Mouse (Mus musculus) NIH3T3 (cell line): Measurements from ENCODE around the gene Insyn1.

Experiments used
- DNase-seq: peaks from one replicate; pipeline ENCODE4 v3.0.0-alpha.2; 2012; ENCODE audit warnings: low read depth

The Insyn1 gene

DNA sequence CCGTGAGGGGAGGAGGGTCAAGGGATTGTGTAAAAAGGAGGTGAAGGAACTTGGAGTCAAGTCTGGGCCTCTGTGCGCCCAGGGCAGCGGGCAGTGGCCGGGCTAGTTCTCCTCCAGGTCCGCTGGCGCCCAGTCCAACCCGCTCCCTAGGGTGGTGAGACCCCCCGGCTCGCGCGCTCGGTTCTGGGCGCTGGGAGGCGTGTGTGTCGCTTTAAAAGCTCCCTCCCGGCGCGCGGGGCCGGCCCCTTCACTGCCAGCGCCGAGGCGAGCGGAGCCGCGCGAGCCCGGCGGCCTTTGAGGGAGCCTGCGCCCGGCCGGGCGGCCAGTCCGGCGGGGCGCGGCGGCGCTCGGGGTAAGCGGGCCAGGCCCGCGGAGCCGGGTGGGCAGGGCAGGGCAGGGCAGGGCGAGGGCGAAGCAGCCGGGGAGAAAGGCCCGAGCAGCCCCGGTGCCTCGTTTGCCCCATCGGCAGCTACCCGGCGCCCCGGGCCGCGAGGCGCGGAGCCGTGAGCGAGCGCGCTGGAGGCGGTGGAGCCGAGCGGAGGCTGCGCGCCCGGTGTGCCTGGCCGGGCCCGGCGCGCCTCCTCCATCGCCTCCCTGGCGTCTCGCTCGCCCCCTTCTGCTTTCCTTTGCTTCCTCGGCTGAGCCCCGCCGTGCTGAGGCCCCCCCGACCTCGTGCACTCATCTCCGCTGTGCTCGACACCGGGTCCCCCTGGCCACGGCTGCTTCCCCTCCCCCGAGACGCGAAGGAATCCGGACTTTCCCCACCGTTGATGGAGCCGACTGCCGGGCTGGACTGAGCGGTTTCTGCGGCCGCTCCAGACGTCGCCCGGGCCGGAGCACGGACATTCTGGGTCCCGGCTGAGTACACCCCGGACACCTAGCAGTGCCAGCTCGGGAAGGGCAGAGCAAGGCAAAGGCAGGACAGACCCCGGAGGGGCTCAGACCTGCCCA is at the start of gene Insyn1:
Insyn1 (plus strand) TSS at position 753 of the 951 bp plus-strand sequence.
- peak; percentile 85 for DNase-seq

DNA sequence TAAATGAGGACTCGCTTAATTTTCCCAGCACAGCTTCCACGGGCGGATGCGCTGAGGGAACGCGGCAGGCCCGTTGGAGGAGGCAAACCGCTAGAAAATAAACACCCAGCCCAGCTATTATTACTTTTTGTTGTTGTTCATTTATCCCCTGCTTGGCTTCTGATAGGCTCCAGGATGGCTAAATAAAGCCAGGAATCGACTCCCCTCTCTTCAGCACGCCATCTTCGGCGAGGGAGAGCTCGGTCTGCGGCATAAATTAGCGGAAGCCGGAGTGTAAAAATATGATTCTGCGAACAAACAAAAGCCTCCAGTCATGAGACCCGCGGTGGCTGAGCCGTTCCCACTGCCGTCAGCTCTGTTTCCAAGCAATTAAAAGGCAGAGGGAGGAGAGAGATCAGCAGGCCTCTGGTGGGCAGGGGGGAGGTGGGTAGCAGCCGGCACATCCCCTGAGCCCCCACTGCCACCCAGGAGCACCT is 49.4 kb upstream of the Insyn1 start:
- no peak for DNase-seq

DNA sequence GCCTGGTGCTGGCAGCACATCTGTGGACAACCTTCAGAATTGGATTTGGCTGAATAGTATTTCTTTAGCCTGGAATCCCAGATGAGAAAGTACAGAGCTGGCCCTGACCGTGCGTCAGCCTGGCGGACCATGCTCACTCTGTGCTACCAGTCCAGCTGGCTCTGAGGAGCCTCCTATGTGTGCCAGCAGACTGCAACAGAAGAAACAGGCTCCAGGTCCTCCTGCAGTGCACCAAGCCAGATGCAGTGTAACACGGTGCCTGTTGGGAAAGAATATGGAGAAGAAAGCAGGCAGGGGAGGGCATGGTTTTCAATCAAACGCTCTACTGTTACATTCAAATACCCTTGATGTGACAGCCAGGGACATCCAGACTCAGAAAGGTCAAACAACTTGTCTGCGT is 48.3 kb upstream of the Insyn1 start:
- DNase-seq, result peak; percentile 52

DNA sequence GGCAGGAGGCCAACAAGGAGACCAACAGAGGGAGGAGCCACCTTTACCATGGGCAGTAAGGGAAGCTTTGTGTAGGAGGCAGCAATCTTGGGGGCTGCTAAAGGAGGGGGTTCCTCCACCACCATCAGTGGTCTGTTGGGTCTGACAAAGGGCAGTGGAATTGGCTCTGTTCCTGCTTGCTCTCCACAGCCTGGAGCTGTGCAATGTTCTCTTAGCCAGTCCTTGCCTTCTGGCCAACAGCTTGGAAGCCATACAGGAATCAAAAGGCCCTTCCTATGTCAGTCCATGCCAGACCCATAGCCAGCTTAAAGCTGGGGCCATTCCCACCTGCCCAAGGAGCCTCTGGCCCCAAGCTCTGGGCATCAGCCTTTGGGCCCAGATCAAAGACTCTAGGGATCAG is 47.8 kb upstream of the Insyn1 start:
- peak; percentile 37 for DNase-seq

DNA sequence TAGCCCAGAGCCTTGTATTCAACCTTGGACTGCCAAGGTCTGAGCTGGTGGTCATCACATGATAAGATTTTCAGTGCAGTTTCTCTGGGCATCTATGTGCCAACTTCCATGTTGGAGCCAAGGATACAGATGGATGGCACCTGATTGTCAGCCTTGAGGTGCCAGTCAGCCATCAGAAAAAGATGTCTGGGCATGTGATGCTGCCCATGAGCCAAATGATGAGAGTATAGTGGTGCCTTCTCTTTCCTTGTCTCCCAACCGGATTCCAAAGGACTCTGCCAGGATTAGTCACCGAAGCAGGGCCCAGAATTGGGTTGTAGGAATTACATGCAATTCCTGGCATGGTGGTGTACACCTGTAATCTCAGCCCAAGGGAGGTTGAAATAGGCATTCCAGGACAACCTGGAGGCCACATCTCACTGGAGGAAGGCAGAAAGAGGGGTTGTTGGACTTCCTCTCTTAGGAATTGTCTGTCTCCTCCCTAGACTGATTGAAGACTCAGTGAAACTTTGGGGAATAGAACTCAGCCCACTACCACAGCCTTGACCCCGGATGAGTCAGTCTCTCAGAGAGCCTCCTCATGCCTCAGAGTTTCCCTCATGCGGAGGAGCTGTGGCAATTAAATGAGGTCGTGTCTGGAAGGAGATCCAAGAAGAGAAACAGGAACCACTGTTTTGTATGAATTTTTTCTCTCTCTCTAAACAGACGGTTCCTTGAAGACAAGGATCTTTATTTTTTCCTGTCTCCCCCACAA is 46.9 kb upstream of the Insyn1 start:
- DNase-seq, result peak; percentile 74

DNA sequence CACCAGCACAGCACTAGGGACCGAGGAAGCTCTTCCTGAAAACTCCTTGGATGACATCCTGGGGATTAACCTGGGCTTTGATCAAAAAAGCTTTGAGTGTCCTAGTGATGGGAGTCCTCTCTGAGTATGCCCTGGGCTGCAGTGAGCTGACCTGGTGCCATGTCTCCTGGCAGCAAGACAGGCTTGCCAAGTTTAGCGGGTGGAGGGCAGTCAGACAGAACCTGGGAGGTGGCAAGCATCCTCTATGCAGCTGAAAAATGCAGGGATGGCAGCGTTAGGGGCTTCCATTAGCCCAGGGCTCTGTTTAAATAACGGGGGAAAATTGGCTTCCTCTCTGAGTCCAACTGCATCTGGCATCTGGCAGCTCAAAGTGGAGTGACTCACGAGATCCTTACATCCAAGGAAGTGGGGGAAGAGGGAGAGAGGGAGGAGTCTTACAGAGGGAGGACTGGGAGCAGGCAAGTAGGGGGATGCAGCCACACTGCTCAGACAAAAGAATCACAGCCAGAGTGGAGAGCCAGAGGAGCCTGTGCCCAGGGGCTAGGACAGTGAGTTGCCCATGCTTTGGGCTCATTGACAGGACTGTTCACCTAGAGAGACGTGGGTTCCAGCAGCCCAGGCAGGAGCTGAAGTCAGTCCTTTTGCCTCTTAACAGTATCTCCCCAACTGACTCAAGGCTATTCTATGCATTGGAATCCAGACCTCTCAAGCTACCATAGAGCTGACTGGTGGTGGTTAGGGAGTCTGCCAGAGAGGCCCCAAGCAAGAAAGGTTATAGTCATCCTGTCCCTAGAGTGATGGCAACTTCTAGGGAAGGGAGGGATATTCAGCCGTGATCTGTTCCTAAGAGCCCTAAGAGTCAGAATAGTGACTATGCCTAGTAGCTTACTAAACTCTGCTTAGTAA is 46.0 kb upstream of the Insyn1 start:
- peak; percentile 85 for DNase-seq

DNA sequence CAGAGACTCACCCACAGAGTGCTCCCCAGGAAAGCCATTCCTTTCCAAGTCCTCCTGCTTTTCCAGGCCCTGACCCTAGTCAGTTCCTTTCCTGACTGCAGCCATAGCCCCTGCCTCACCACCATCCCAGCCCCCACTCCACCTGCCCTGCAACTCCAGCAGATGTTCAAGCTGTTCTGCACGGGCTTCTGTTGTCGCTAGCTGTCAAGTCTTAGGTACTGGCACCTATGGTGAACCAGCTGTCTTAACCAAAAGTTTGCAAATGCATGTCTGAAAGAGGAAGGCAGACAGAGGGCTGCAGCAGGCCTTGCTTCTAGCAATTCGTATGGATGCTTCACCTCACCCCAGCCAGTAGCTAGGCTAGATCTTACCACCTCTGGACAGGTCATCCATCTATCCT is 45.3 kb upstream of the Insyn1 start:
- DNase-seq, result no peak

DNA sequence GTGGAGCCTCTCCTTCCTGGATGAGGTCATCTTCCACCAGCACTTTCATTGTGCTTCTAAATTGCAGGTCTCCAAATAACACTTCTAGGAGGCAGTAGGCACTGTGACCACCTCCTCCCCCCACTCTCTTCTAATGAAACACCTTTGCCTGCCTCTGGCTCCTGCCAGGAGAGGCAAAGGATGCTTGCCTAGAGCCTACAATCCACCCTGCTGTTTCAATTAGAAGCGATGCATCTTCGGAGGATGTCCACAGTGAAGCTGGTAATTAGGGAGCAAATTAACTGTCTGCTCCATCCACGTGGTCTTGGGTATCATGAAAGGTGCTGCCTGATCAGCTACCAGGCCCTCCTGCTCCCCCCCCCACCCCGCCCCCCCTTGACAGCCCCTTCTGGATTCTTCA is 41.6 kb upstream of the Insyn1 start:
- DNase-seq, result no peak

DNA sequence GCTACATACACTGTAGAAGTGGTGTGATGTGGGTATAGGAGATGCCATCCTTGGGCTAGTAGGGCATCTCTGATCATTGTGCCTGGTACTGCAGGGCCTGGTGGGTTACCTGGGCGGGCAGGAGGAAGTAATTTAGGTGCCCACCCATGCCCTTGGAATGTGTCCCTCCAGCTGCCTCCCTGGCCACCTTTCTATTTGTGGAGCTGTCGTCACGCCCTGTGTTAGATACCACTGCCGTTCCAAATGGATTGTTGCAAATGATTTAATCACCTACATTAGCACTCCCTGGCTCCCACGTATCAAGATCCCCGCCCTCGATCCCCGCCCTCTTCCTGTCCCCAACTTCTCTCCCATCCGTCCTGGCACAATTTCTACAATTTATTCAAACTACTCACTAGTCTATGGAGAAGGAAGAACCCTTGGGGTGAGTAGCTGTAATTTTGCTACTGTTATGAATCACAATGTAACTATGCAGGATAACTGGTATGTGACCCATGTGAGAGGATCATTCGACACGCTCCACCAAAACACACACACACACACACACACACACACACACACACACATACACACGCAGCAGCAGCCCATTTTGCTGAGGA is 40.3 kb upstream of the Insyn1 start:
- DNase-seq, result peak; percentile 21

DNA sequence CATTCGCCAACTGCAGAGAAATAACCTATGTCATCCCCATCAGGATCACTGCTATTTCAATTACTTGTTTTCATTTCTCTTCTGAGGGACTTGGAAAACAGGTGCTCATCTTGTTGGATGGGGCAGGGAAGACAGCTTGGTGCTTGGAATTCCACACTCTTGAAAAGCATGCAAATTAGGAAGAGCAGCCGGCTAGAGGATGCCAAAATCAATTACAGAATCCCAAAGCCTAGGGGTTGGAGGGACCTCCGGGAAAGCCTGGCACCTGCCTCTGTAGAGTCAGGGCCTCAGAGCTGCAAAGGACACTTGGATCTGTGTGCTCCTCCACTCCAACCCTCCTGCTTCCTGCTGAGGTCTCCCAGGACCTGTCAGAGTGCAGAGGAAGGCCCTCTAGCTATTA is 38.9 kb upstream of the Insyn1 start:
- DNase-seq, result no peak

DNA sequence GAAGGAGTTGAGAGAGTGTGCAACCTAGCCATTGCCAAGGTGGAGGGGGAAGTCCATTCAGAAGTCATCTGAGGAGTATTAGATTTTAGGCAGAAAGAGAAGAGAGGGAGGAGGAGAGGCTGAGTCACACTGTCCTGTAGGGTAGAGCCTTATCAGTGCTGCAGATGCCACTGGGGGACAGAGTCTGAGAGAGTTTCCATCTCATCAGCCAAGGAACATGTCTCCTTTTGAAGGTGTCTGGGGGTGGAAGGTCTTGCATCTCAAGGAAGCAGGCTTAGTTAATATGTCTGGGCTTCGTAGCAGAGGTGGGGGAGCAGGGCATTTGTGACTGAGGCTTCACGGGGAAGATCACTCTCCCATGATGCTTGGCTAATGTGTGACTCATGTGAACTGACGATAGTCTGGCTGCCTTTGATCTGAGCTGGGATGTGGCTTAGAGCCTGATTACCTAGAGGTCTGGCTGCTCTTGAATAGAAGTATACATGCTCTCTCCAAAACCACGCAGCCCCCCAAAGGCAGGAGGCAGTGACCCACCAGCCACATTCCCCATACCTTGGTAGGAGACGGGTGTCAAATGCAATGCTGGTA is 34.5 kb upstream of the Insyn1 start:
- peak; percentile 35 for DNase-seq

DNA sequence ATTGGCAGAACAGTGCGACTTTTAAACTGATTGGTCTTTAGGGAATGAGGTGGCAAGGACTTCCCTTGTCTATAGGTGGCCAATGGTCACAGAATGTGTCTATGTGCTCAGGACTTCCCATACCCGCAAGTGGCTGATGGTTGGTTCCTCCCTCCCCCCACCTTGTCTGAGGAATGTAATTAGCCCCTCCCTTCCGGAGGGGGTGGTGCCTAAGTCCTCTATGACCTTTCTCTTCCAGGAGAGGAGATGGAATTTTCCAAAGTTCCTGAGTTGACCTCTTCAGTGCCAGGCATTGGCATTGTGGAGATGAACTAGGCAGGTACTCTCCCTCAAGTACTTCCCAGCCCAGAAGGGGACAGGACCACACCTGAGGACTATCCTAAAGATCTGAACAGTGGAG is 33.5 kb upstream of the Insyn1 start:
- no peak for DNase-seq

DNA sequence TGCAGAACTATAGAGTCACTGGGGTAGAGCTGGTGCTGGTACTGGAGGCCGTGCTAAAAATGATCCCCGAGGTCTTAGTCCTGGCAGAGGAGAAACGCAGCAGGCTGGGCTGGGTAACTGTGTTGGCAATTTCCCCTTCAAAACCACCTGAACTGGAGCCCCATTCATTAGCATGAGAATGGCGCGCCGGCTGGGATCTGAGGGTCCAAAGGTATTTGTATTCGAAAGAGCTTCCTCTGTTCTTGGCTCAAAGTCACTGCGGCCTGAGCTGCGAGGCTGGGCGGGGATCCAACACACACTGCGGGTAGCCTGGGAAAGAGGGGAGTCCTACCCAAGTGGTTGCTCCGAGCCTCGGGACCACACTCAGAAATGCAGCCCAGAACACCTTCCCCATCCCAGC is 32.6 kb upstream of the Insyn1 start:
- no peak for DNase-seq

DNA sequence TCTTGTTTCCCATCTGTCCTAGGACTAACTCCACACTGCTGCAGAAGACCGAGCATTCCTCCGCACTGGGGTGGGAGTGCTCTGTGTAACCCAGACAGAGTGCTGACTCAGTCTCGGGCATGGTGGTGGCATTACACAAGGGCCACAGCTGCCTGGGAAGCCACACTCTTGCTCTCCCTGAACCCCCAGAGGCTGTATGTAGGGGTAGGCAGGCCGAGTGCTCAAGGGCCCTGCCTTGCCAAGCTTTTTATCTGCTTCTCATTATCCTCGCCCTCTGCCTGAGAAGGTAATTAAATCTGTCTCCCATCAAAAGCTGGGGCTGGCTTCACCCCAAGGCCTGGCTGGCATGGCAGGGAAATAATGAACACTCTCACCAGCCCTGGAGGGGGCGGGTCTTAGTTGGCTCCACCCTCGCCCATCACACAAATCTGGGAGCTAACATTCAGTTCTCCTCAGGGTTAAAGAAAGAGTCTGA is 30.9 kb upstream of the Insyn1 start:
- DNase-seq, result peak; percentile 66

DNA sequence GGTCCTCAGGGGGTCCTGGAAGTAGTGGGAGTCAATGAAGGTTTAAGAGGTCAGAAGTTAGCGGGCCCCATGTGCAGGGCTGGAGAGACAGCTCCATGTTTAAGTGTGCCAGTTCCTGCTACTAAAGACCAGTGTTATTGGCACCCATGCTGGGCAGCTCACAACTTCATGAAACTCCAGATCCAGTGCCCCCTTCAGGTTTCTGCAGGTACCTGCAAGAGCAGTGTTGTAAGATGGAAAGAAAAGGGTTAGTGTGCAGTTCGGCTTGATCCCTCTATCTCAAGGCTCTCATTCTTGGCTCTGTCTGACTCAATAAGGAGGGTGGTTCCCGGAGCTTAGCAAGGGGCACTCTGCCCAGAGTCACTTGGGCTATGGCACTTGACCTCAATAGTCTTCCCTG is 30.1 kb upstream of the Insyn1 start:
- peak; percentile 36 for DNase-seq

DNA sequence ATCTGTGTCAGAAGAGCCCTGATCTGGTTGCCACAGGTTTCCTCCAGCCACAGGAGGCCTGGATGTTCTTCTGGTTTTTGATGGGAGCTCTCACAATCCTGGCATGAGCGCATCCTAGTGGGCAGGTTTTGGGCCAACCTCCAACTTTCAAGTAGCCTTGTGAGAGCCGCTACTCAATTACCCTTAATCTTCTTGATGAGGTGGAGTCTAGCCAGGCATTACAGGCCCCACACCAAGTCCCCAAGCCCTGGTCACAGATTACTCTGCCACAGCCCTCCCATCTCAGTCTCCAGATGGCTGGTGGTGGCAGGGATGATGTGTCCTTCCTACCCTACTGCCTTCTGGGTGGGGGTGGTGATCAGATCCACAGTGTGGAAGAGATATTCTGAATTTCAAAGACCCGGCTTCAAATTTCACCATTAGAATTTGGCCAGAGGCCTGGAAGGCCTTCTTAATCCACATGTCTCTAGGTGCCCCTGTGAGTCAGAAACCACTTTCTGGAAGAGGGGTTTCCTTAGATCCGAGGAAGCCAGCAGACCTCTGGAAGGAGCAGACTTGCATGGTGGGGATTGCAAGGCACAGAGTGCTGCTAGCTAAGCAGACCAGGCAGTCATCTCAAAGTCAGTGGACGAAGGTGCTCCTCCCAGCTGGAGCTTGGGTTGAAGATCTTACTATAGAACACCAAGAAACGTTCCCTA is 29.4 kb upstream of the Insyn1 start:
- DNase-seq, result peak; percentile 47

DNA sequence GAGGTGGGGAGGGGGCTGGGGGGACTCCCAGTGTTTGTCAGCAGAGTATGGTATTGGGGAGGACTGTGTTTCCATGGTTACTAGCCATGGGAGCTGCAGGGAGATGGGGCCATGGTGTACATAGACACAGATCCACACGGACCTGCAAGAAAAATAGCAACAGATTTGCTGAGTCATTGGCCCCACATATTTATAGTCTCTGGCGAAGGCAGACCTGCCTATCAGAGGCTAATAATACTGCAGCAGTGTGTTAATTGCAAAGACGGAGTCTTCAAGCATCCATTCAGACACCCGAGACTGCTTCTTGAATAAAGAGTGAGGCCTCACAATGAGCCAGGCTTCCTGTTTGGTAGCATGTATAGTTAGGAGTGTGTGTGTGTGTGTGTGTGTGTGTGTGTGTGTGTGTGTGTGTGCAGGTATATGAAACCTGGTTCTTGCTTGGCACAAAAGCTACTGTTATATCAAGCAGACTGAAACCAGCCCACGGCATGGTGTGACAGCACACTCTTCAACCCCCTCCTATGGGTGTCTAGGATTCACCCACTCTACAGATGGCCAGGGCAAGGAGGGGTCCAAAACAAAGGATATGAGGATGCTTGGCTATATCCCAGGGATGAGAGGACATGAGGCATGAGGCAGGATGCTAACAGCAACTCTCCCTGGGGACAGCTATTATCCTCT is 20.9 kb upstream of the Insyn1 start:
- peak; percentile 26 for DNase-seq

DNA sequence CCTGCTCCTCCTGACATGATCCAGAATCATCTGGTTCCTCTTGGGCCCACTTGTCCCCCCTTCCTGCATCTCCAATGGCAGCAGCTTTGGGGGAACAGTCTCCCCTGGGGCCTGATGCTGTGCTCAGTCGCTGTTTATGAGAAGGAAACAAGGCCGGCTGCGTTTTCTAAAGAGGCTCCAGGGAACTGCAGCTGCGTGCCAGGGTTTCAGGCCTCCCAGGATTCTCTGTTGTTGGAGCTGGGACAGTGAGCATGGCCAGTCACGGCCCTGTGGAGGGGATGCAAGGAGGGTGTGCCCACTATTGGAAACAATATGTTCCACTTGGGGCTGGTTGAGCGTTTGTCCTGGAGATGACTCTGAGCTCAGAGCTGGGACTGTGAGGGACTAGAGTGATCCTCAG is 17.9 kb upstream of the Insyn1 start:
- DNase-seq, result no peak

DNA sequence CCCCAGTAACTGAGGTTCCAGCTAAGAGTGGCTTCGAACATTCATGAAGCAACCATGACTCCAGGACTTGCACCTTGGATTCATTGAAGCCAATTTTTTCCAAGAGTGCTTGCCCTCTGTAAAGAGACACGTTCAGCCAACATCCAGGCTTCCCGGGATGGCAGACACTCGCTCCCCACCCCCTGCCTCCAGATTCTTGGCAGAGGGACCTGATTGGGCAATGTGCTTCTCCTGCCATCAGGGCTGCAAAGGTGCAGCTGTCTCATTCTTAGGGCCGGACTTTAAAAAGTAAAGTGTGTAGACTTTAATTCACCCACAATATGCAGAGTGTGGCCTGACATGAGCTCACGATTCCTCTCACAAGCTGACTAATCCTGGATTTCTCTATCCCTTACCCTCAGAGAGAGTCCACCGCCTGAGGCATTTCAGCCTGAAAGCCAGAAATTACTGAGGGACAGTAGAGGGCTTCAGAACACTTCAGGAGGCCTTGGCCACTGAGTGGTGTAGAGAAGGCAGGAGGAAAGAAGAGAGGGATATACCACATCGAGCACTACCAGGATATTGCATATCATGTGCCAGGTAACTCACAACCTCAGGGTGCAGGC is 15.1 kb upstream of the Insyn1 start:
- peak; percentile 77 for DNase-seq
